Mouse (Mus musculus) CH12.LX (cell line): ENCODE measurements around the gene 4930523C07Rik. TPM values are rescaled to one million over a fixed set of nuclear protein-coding genes. Genes with fewer than 3 reads are reported as not detected.
A peak's percentile ranks its signal among the peaks of the same experiment; 100 is the strongest.

Source experiments
- DNase-seq: peaks from one replicate; pipeline ENCODE4 v3.0.0-alpha.2; 2013; ENCODE audit errors: extremely low read depth
- H3K27ac ChIP-seq: 2 replicates; pipeline ENCODE4 v1.5.1; 2012; ENCODE audit warnings: low read depth, mild to moderate bottlenecking, control low read depth, moderate library complexity; ENCODE audit not compliant: insufficient read depth
- H3K27me3 ChIP-seq: replicated peaks from 2 replicates; pipeline ENCODE3; 2012; ENCODE audit warnings: inconsistent platforms
- H3K36me3 ChIP-seq, 2 experiments: replicated peaks in 1 of 2; 2 replicates each; pipeline versions ENCODE3 to v1.6.1; 2012; ENCODE audit warnings: inconsistent platforms in 1 of 2, low read length in 1 of 2, mild to moderate bottlenecking in 1 of 2, mixed read lengths in 1 of 2, moderate library complexity in 1 of 2; ENCODE audit not compliant: control insufficient read depth in 1 of 2, insufficient read depth in 1 of 2
- H3K4me1 ChIP-seq, 2 experiments: 2 replicates each; pipeline ENCODE4 v1.6.1; 2012; ENCODE audit warnings: inconsistent platforms in 1 of 2, moderate library complexity in 1 of 2; ENCODE audit not compliant: insufficient read depth in 2 of 2, control insufficient read depth in 1 of 2
- H3K4me2 ChIP-seq: 2 replicates; pipeline ENCODE4 v1.6.1; 2012; ENCODE audit warnings: low read depth, mild to moderate bottlenecking, control low read depth; ENCODE audit not compliant: poor library complexity, insufficient read depth, severe bottlenecking
- H3K4me3 ChIP-seq, 3 experiments: fragments of 150-350 bp in 1 of 3; sonication (generic) in 1 of 3; replicated peaks in 1 of 3; 2 replicates each; pipeline versions ENCODE3 to v1.5.1; 2011 to 2012; ENCODE audit warnings: low read depth in 2 of 3, low read length in 2 of 3, mild to moderate bottlenecking in 2 of 3, moderate library complexity in 2 of 3, control low read depth in 1 of 3, improper control_type of control experiment in 1 of 3, inconsistent platforms in 1 of 3, mixed read lengths in 1 of 3; ENCODE audit not compliant: poor library complexity in 1 of 3
- H3K79me2 ChIP-seq: replicated peaks from 2 replicates; pipeline ENCODE4 v1.6.1; 2012; ENCODE audit warnings: mild to moderate bottlenecking, moderate library complexity; ENCODE audit not compliant: control insufficient read depth, poor library complexity, insufficient read depth, severe bottlenecking; ENCODE audit errors: extremely low read depth
- H3K9ac ChIP-seq: 2 replicates; pipeline ENCODE4 v1.6.1; 2012; ENCODE audit warnings: low read depth, mild to moderate bottlenecking, control low read depth, moderate library complexity; ENCODE audit not compliant: insufficient read depth
- H3K9me3 ChIP-seq: replicated peaks from 2 replicates; pipeline ENCODE3; 2012; ENCODE audit warnings: low read length, inconsistent platforms, mixed read lengths
- CHD1 ChIP-seq: IDR thresholded peaks from 2 replicates; pipeline ENCODE4 v1.6.1; 2012; ENCODE audit warnings: low read depth, low read length, improper control_type of control experiment, inconsistent platforms
- ETS1 ChIP-seq: conservative IDR thresholded peaks from 2 replicates; pipeline ENCODE4 v1.6.1; 2012; ENCODE audit warnings: low read depth, mild to moderate bottlenecking, inconsistent platforms, low read length, improper control_type of control experiment, moderate library complexity
- JUN ChIP-seq: IDR thresholded peaks from 2 replicates; pipeline ENCODE4 v1.6.1; 2011; ENCODE audit warnings: low read depth, mild to moderate bottlenecking, low read length, improper control_type of control experiment, moderate library complexity; ENCODE audit not compliant: insufficient read depth
- KAT2A ChIP-seq: IDR thresholded peaks from 2 replicates; pipeline ENCODE4 v1.6.1; 2012; ENCODE audit warnings: low read length, improper control_type of control experiment, inconsistent platforms; ENCODE audit not compliant: insufficient replicate concordance
- MXI1 ChIP-seq: IDR thresholded peaks from 2 replicates; pipeline ENCODE4 v1.6.1; 2011; ENCODE audit warnings: mild to moderate bottlenecking, low read depth, low read length, improper control_type of control experiment
- MYC ChIP-seq: IDR thresholded peaks from 2 replicates; pipeline ENCODE4 v1.6.1; 2011; ENCODE audit warnings: low read depth, mild to moderate bottlenecking, improper control_type of control experiment, low read length
- PAX5 ChIP-seq: IDR thresholded peaks from 2 replicates; pipeline ENCODE4 v1.6.1; 2012; ENCODE audit warnings: low read length, inconsistent platforms, mixed read lengths
- SIN3A ChIP-seq: IDR thresholded peaks from 2 replicates; pipeline ENCODE4 v1.6.1; 2012; ENCODE audit warnings: low read length, improper control_type of control experiment, inconsistent platforms
- SMC3 ChIP-seq: IDR thresholded peaks from 2 replicates; pipeline ENCODE4 v1.6.1; 2011; ENCODE audit warnings: low read depth, low read length, improper control_type of control experiment
- USF1 ChIP-seq: IDR thresholded peaks from 2 replicates; pipeline ENCODE4 v1.6.1; 2014; ENCODE audit warnings: low read depth, mild to moderate bottlenecking, inconsistent platforms, low read length, improper control_type of control experiment
- USF2 ChIP-seq: conservative IDR thresholded peaks from 2 replicates; pipeline ENCODE4 v1.6.1; 2011; ENCODE audit warnings: low read depth, low read length, improper control_type of control experiment
- dilution Hi-C: fragments of 300-500 bp; cut with MboI; formaldehyde crosslinking; loops from 2 replicates; pipeline ENCODE4 v1.14.3; 2020; ENCODE audit warnings: low sequenced_read_pairs; ENCODE audit not compliant: extremely low pct_unique_long_range_greater_than_20kb, extremely low pct_ligation_motif_present
- in situ Hi-C: fragments of 300-500 bp; cut with MboI; formaldehyde crosslinking; loops from 3 replicates; pipeline ENCODE4 v1.14.3; 2019; ENCODE audit warnings: low sequenced_read_pairs, low pct_ligation_motif_present, low pct_unique_long_range_greater_than_20kb, mixed read lengths
- polyA plus RNA-seq: library from polyadenylated mRNA; unstranded; fragments of >175 nt; gene quantifications from 2 replicates; pipeline ENCODE4 v1.2.1, GENCODE M21; 2012; ENCODE audit warnings: low read depth; ENCODE audit not compliant: insufficient read length
- total RNA-seq, 2 experiments: library from RNA; depleted of rRNA; stranded (reverse); fragments of 300-350 nt in 1 of 2; fragments of >200 nt in 1 of 2; gene quantifications; 2 replicates each; pipeline ENCODE4 v1.2.3; 2012 to 2014

The 4930523C07Rik gene
- total and polyA plus RNA-seq, 3 experiments, result 13.1 to 28.2 (median 18.0) TPM

- Histone ChIP-seq H3K36me3 (no peaks in the 10 kb centered on the region), H3K9me3 (peaks cover 3% of the 10 kb centered on the region), H3K9ac (no peak overlapping the region), H3K79me2 (no peaks in the 10 kb centered on the region), H3K27ac (no peak overlapping the region), H3K27me3 (no peaks in the 10 kb centered on the region), H3K4me3 (no peak overlapping the region), H3K4me2 (peak overlapping the region; percentile 51), H3K4me1 (peaks cover 4 to 21% of the 10 kb centered on the region in 2 experiments; a peak in 3 of 4 replicates)
- dilution Hi-C loops (no loop called here), in situ Hi-C loops (no loop called here)
- DNase-seq, result no peak
- TF ChIP-seq MXI1 (no peak), KAT2A (no peak)
These were observed 18.3 kb upstream of the 4930523C07Rik start for GRCm38 (mm10) chr1:160025895-160026255.

GRCm38 (mm10) chr1:160027939-160028338 is 16.2 kb upstream of the 4930523C07Rik start:
- Histone ChIP-seq H3K27ac (no peak overlapping the region), H3K4me1 (peaks cover 4 to 21% of the 10 kb centered on the region in 2 experiments; a peak in 3 of 4 replicates), H3K4me3 (no peak overlapping the region), H3K9ac (no peak overlapping the region), H3K79me2 (no peaks in the 10 kb centered on the region), H3K36me3 (no peaks in the 10 kb centered on the region), H3K27me3 (no peaks in the 10 kb centered on the region), H3K9me3 (peaks cover 3% of the 10 kb centered on the region), H3K4me2 (no peak overlapping the region)
- TF ChIP-seq JUN (no peak), CHD1 (no peak), ETS1 (no peak), USF1 (no peak), MXI1 (no peak)
- dilution Hi-C loops, result no loop called here
- no peak for DNase-seq
- in situ Hi-C loops, result no loop called here

GRCm38 (mm10) chr1:160033948-160034598 is 10.1 kb upstream of the 4930523C07Rik start:
- Histone ChIP-seq H3K4me1 (peaks cover 0 to 4% of the 10 kb centered on the region in 2 experiments; a peak in 2 of 4 replicates), H3K27me3 (no peaks in the 10 kb centered on the region), H3K9ac (no peak overlapping the region), H3K27ac (no peak overlapping the region), H3K36me3 (no peaks in the 10 kb centered on the region), H3K4me3 (no peak overlapping the region), H3K9me3 (no peaks in the 10 kb centered on the region), H3K4me2 (no peak overlapping the region), H3K79me2 (no peaks in the 10 kb centered on the region)
- dilution Hi-C loops (no loop called here), in situ Hi-C loops (no loop called here)
- TF ChIP-seq PAX5, result no peak
- TF ChIP-seq MXI1, result no peak
- TF ChIP-seq SIN3A, result no peak
- TF ChIP-seq USF2, result no peak
- no peak for TF ChIP-seq SMC3
- no peak for TF ChIP-seq MYC
- no peak for TF ChIP-seq KAT2A
- no peak for DNase-seq
